Mouse (Mus musculus) limb, embryonic 13.5 days (tissue): ENCODE measurements around the gene Crx. TPM values are rescaled to one million over a fixed set of nuclear protein-coding genes. Genes with fewer than 3 reads are reported as not detected.

Experiments used
- ATAC-seq: fragments of 200-750 bp; cut with Nextera tagmentation; 2 replicates; pipeline ENCODE4 v1.8.0; 2017; ENCODE audit warnings: low read depth, moderate number of reproducible peaks, moderate TSS enrichment; ENCODE audit not compliant: low FRiP score
- H3K27ac ChIP-seq: fragments of 300-500 bp; sonication (generic); 2 replicates; pipeline ENCODE4 v1.5.1; 2015; ENCODE audit warnings: inconsistent platforms, mild to moderate bottlenecking, moderate library complexity
- H3K27me3 ChIP-seq: fragments of 300-500 bp; sonication (generic); 2 replicates; pipeline ENCODE4 v1.6.1; 2015; ENCODE audit warnings: mild to moderate bottlenecking, inconsistent platforms
- H3K36me3 ChIP-seq: fragments of 300-500 bp; sonication (generic); 2 replicates; pipeline ENCODE4 v1.6.1; 2015; ENCODE audit warnings: inconsistent platforms, mild to moderate bottlenecking, moderate library complexity
- H3K4me1 ChIP-seq: fragments of 300-500 bp; sonication (generic); 2 replicates; pipeline ENCODE4 v1.6.1; 2015; ENCODE audit warnings: inconsistent platforms
- H3K4me2 ChIP-seq: fragments of 300-500 bp; sonication (generic); replicated peaks from 2 replicates; pipeline ENCODE4 v1.6.1; 2015; ENCODE audit warnings: inconsistent platforms, mild to moderate bottlenecking, moderate library complexity
- H3K4me3 ChIP-seq: fragments of 300-500 bp; sonication (generic); 2 replicates; pipeline ENCODE4 v1.5.1; 2015; ENCODE audit warnings: moderate library complexity, mild to moderate bottlenecking, inconsistent platforms
- H3K9ac ChIP-seq: fragments of 300-500 bp; sonication (generic); 2 replicates; pipeline ENCODE4 v1.6.1; 2015; ENCODE audit warnings: mild to moderate bottlenecking, inconsistent platforms
- H3K9me3 ChIP-seq: fragments of 300-500 bp; sonication (generic); 2 replicates; pipeline ENCODE4 v1.6.1; 2016; ENCODE audit warnings: inconsistent platforms
- WGBS: fragments of 180-500 bp; shearing (Covaris S2); methylation state at CpG from one replicate; pipeline ENCODE4 v1.1.7; 2015; 5-methylcytosine and 5-hydroxymethylcytosine counted together
- polyA plus RNA-seq: library from polyadenylated mRNA; unstranded; fragments of >200 nt; fragmentation: Nextera tagmentation; extraction: Ambion mirVana; gene quantifications from 2 replicates; pipeline ENCODE4 v1.2.1, GENCODE M21; 2015

Gene Crx
- polyA plus RNA-seq, 1 experiment from 2014 or later, result not detected

DNA sequence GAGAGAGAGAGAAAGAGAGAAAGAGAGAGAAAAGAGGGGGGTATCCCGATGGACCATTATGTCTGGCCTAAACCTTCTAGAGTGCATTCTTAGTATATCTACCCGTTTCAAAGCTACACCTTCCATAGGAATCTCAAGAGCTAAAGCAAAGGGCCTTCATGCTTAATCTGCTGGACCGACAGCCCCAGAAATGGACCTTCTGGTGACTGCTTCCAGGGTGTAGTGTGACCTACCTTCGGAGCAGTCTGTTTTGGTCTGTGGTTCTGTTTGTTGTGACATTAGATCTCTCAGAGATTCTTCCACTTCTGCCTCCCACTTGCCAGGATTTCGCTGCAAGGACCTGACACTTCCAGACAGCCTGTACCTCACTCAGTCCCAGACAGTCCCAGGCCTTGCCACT, 30.8 kb upstream of the Crx start:
- no peak overlapping the region for H3K4me2 ChIP-seq
- no peaks in the 10 kb centered on the region for H3K36me3 ChIP-seq
- H3K9ac ChIP-seq, result no peak overlapping the region
- H3K27me3 ChIP-seq, result no peaks in the 10 kb centered on the region
- H3K9me3 ChIP-seq, result no peaks in the 10 kb centered on the region
- H3K4me3 ChIP-seq, result no peak overlapping the region
- H3K4me1 ChIP-seq, result no peaks in the 10 kb centered on the region
- no peak for ATAC-seq
- WGBS, result 83% methylated on average over 5 of the region's 5 CpGs
- no peak overlapping the region for H3K27ac ChIP-seq

DNA sequence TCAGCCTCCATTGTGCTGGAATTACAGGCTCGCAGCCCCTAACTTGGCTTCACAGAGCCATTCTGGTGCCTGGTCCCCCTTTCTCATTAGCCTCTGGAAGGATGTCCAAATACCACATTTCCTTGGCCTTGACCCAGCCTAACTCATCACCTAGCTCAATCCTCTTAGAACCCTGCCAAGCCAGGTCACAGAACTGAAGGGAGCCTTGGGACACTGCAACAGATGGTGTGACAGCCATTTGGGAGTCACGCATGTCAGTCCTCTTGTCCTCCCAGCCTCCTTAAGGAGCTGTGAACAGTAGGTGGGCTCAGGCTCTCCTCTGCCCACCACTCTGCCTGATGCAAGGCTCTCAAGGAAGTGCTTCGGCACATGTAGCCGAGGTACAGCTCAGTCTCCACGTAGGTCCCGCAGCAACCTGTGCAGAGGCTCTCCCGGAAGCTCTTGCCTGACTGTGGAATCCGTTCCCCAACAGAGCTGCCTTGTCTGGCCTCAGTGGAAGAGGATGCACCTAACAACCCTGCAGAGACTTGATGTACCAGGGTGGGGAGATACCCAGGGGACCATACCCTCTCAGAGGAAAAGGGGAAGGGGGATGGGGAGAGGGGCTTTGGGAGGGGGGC, 28.3 kb upstream of the Crx start:
- no peak overlapping the region for H3K27ac ChIP-seq
- no peaks in the 10 kb centered on the region for H3K27me3 ChIP-seq
- no peak overlapping the region for H3K4me3 ChIP-seq
- no peak for ATAC-seq
- no peaks in the 10 kb centered on the region for H3K36me3 ChIP-seq
- no peaks in the 10 kb centered on the region for H3K4me1 ChIP-seq
- H3K9ac ChIP-seq, result no peak overlapping the region
- 75% methylated on average over 8 of the region's 8 CpGs for WGBS
- no peak overlapping the region for H3K4me2 ChIP-seq
- H3K9me3 ChIP-seq, result no peaks in the 10 kb centered on the region

DNA sequence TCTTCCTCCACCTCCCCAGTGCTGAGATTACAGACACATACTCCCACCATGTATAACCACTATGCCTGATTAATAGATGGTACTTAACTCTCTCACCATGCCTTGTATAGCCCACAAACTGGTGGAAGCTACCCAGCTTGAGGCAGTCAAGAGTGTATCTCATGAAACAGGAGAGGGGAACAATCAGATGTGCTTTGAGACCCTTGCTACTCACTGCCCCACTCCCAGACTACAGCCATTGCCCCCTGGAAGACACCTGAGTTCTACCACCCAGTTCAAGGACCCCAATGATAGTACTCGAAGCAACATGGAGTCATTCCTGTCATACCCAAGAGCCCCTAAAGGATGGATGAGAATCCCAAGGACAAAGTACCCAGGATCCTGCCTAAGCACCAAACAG, 26.8 kb upstream of the Crx start:
- no peak for ATAC-seq
- WGBS, result 90% methylated on average over 1 of the region's 1 CpGs
- H3K9ac ChIP-seq, result no peak overlapping the region
- H3K27me3 ChIP-seq, result no peaks in the 10 kb centered on the region
- H3K4me3 ChIP-seq, result no peak overlapping the region
- H3K4me1 ChIP-seq, result no peaks in the 10 kb centered on the region
- no peaks in the 10 kb centered on the region for H3K9me3 ChIP-seq
- H3K36me3 ChIP-seq, result no peaks in the 10 kb centered on the region
- no peak overlapping the region for H3K4me2 ChIP-seq
- no peak overlapping the region for H3K27ac ChIP-seq

DNA sequence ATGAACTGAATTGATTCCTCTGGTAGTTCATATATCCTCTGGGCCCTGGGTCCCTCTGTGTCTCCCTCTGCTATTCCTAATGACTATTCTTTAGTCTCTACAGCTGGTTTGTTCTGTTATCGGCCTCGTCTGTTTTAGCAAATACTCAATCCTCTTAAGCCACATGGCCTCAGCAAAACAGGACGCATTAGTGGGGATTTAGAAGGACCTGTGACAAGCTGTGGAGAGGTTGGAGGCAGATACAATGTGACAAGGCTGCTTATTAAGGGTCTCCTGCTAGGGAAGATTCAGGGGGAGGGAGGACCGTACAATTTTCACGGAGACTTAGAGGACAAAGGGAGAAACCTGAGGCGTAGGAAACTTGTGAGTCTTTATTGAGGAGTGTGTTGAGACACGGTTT, 26.1 kb upstream of the Crx start:
- H3K27me3 ChIP-seq, result no peaks in the 10 kb centered on the region
- no peaks in the 10 kb centered on the region for H3K9me3 ChIP-seq
- no peak for ATAC-seq
- H3K27ac ChIP-seq, result no peak overlapping the region
- no peak overlapping the region for H3K9ac ChIP-seq
- H3K36me3 ChIP-seq, result no peaks in the 10 kb centered on the region
- no peak overlapping the region for H3K4me2 ChIP-seq
- no peaks in the 10 kb centered on the region for H3K4me1 ChIP-seq
- no peak overlapping the region for H3K4me3 ChIP-seq
- 78% methylated on average over 7 of the region's 7 CpGs for WGBS

DNA sequence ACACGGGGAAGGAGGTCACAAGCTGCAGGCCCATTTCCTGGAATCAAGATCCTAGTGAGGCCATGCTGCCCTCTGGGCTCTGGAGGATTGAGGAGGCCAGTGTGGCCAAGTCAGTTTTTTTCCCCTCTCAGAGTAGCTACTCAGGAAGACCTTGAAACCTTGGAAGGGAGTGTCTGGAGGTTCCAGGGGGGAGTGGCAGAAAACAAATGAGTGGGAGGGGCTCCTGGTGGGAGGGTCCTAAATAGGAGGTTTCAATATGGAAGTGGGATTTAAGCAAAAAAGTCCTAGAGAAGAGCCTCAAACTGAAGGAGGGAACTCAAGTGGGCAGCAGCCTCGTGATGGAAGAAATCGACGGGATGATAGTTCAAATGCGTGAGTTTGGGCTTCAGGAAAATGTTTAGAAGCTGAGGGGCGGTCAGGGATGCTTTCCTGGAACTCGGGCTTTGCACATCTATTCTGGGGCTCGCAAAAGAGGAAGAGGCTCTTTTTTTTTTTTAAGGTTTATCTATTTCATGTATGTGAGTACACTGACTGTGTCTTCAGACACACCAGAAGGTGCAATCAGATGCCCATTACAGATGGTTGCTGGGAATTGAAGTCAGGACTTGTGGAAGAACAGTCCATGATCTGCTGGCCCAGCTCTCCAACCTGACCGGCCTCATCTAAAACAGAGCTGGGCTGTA, 21.7 kb upstream of the Crx start:
- Histone ChIP-seq H3K36me3 (no peaks in the 10 kb centered on the region), H3K4me3 (no peak overlapping the region), H3K9me3 (no peaks in the 10 kb centered on the region), H3K27me3 (no peaks in the 10 kb centered on the region), H3K4me2 (no peak overlapping the region), H3K27ac (no peak overlapping the region), H3K4me1 (no peaks in the 10 kb centered on the region), H3K9ac (no peak overlapping the region)
- no peak for ATAC-seq
- 79% methylated on average over 9 of the region's 9 CpGs for WGBS

DNA sequence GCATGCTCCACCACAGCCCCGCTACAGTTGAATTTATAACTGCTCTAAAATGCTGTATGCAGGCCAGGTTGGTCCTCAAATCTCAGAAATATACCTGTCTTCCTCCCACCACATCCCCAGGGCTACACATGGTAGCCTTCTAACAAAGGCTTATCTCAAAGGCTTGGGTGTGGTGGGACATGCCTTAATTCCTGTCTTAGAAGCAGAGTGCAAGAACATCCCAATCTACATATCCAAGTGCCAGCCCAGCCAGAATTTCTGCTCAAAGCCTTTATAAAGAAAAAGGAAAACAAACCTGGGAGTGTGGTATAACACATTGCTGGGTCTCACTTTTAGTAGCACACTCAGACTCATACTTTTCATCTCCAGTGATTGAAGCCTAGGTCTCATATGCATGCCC, 14.5 kb upstream of the Crx start:
- no peaks in the 10 kb centered on the region for H3K27me3 ChIP-seq
- ATAC-seq, result no peak
- 62% methylated on average over 1 of the region's 1 CpGs for WGBS

DNA sequence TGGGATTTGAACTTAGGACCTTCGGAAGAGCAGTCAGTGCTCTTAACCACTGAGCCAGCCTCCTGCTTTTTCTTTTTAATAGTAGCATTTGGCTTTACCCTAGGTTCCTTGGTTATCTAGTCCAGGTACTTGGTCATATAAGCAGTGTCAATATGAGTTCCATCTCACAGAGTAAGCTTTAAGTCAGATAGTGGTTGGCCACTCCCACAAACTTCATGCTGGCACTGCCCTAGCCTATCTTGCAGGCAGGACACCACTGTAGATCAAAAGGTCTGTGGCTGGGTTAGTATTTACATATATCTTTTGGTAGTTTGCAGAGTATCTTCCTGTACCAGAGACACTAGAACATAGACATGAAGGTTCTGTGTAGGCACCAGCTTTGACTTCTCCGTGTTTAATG, 4.4 kb upstream of the Crx start:
- Histone ChIP-seq H3K9me3 (no peaks in the 10 kb centered on the region), H3K36me3 (no peaks in the 10 kb centered on the region), H3K27ac (no peak overlapping the region), H3K4me2 (no peak overlapping the region), H3K27me3 (no peaks in the 10 kb centered on the region), H3K4me3 (no peak overlapping the region), H3K9ac (no peak overlapping the region), H3K4me1 (no peaks in the 10 kb centered on the region)
- whole genome bisulfite sequencing, result 83% methylated on average over 2 of the region's 2 CpGs
- no peak for ATAC-seq

More for the DNA sequence above, 14.5 kb upstream of the Crx start:
- H3K27ac ChIP-seq, result no peak overlapping the region
- no peaks in the 10 kb centered on the region for H3K9me3 ChIP-seq
- H3K4me3 ChIP-seq, result no peak overlapping the region
- H3K36me3 ChIP-seq, result no peaks in the 10 kb centered on the region
- H3K4me1 ChIP-seq, result no peaks in the 10 kb centered on the region
- H3K4me2 ChIP-seq, result no peak overlapping the region
- no peak overlapping the region for H3K9ac ChIP-seq

DNA sequence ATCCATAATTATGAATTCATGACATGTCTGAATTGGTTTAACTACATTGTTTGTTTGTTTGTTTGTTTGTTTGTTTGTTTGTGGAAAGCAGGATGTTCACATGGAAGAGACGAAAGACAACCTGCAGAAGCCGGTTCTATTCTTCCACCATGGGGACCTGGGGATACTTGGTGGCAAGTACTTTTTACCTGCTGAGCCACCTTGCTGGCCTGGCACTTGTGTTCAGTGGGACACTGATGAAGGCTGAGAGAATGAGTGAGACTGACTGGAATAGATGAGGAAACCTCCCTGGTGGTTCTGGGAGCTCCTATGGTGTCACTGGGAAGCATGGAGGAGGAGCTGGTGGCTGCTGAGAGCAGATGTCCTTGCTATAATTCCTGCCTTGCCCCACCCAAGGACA, 2.5 kb upstream of the Crx start, which contains the start of gene Crxos:
Crxos (plus strand) TSS at position 301 of the 400 bp plus-strand sequence.
- Histone ChIP-seq H3K4me1 (no peaks in the 10 kb centered on the region), H3K4me2 (no peak within 1 kb of the TSS), H3K9me3 (no peaks in the 10 kb centered on the region), H3K36me3 (no peaks in the 10 kb centered on the region), H3K27me3 (no peaks in the 10 kb centered on the region), H3K4me3 (no peak within 1 kb of the TSS), H3K27ac (no peak within 1 kb of the TSS), H3K9ac (no peak within 1 kb of the TSS)
- WGBS, result 88% methylated on average over 2 of the region's 2 CpGs
- no peak for ATAC-seq

DNA sequence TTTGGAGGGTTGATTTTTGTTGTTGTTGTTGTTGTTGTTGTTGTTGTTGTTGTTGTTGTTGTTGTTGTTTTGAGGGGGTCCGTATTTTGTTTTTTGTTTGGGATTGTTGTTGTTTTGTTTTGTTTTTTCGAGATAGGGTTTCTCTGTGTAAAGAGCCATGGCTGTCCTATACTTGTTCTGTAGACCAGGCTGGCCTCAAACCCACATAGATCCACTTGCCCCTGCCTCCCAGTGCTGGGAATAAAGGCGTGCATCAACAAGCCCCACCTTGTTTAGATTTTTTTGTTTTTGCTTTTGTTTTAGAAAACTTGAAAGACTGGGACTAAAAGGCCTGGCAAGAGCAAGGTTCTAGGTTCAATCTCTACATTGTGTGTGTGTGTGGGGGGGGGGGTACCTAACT, 2.1 kb upstream of the Crx start:
- Histone ChIP-seq H3K27me3 (no peaks in the 10 kb centered on the region), H3K9me3 (no peaks in the 10 kb centered on the region), H3K4me1 (no peaks in the 10 kb centered on the region), H3K4me3 (no peak overlapping the region), H3K36me3 (no peaks in the 10 kb centered on the region), H3K4me2 (no peak overlapping the region), H3K27ac (no peak overlapping the region), H3K9ac (no peak overlapping the region)
- ATAC-seq, result no peak
- 74% methylated on average over 3 of the region's 3 CpGs for WGBS

DNA sequence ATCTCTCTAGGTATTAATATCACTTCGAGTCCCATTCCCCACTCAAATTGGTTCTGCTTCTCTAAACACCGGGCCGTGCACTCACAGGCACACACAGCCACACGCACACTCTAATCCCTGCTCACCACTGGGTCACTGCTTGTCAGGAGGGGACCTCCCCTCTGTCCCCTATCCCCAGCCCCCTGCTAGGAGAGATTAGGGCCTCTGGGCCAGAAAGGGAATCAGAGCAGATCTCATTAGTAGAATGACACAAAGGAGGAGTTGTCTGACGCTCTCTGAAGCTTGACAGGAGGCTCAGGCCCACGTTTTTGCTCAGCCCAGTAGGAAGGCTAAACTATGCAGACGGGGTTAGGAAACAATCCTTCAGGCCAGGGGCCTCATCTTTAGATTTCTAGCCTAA, 1.6 kb upstream of the Crx start:
- H3K9ac ChIP-seq, result no peak overlapping the region
- H3K36me3 ChIP-seq, result no peaks in the 10 kb centered on the region
- no peak overlapping the region for H3K27ac ChIP-seq
- ATAC-seq, result no peak
- no peaks in the 10 kb centered on the region for H3K27me3 ChIP-seq
- no peaks in the 10 kb centered on the region for H3K4me1 ChIP-seq
- H3K4me3 ChIP-seq, result no peak overlapping the region
- H3K4me2 ChIP-seq, result no peak overlapping the region
- WGBS, result 29% methylated on average over 7 of the region's 7 CpGs
- H3K9me3 ChIP-seq, result no peaks in the 10 kb centered on the region

DNA sequence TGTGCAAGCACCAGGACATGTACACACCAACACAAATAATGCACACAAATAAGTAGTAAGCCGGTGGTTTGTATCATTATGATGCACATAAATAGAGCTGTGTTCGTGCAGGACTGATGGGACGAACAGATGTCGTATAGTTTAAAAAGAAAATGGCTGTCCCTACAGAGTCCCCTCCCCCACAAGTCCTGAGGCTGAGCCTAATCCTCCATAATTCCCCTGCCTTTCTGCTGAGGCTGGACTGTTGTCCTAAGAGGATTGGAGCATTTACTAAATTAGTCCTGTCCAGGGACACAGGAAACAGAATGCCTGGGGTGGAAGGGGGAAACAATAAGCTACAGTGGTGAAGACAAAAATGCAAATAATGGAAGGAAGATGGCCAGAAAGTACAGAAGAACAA, 15.7 kb downstream of the Crx start:
- H3K9ac ChIP-seq, result no peak overlapping the region
- WGBS, result 74% methylated on average over 4 of the region's 4 CpGs
- no peak overlapping the region for H3K27ac ChIP-seq
- H3K4me1 ChIP-seq, result no peaks in the 10 kb centered on the region
- H3K27me3 ChIP-seq, result no peaks in the 10 kb centered on the region
- no peaks in the 10 kb centered on the region for H3K36me3 ChIP-seq
- H3K9me3 ChIP-seq, result 0 out of 2 replicates have a peak, but pooled peaks cover 6% of the 10 kb centered on the region
- H3K4me2 ChIP-seq, result no peak overlapping the region
- H3K4me3 ChIP-seq, result no peak overlapping the region
- no peak for ATAC-seq

DNA sequence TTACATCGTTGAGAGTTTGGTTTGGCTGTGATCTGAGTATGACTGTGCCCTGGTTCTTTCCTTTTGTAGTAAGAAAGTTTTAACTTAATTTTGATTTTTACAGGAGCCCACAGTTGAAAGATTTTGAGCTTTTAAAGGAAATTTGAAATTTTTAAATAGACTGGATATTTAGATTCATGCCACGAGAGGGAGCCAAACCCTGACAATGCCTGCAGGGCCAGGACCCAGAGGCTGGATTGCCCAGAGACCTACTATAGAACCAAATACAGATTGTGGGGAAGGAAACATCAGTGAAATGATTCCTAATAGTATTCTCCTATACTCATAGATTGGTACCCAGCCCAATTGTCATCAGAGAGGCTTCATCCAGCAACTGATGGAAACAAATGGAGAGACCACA, 20.1 kb downstream of the Crx start:
- H3K4me1 ChIP-seq, result no peaks in the 10 kb centered on the region
- no peaks in the 10 kb centered on the region for H3K36me3 ChIP-seq
- no peak overlapping the region for H3K4me2 ChIP-seq
- no peak for ATAC-seq
- no peak overlapping the region for H3K9ac ChIP-seq
- H3K27ac ChIP-seq, result no peak overlapping the region
- WGBS, result 35% methylated on average over 2 of the region's 2 CpGs
- 0 out of 2 replicates have a peak, but pooled peaks cover 6% of the 10 kb centered on the region for H3K9me3 ChIP-seq
- H3K27me3 ChIP-seq, result no peaks in the 10 kb centered on the region
- H3K4me3 ChIP-seq, result no peak overlapping the region

DNA sequence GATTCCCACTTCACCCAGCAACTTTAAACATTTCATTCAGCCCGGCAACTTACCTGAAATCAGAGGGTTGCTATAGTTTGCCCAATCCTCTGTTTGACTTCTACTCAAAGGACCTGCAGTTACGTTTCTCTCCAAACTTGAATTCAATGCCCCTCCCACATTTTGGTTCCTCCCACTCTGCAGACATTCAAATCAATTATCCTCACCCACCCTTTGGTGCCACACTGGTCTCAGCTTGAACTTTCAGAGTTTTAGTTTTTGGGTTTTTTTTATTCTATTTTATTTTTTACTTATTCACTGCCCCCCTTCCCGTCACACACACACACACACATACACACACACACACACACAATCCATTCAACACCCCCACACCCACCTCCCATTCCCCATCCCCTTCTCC, 40.2 kb downstream of the Crx start, which contains the start of gene Obox6:
Obox6 (minus strand) TSS at position 101 of the 400 bp plus-strand sequence.
- H3K36me3 ChIP-seq, result no peaks in the 10 kb centered on the region
- no peak for ATAC-seq
- H3K27ac ChIP-seq, result no peak within 1 kb of the TSS
- H3K9ac ChIP-seq, result no peak within 1 kb of the TSS
- no peak within 1 kb of the TSS for H3K4me2 ChIP-seq
- peaks cover 24% of the 10 kb centered on the region for H3K9me3 ChIP-seq
- 84% methylated on average over 3 of the region's 3 CpGs for WGBS
- no peaks in the 10 kb centered on the region for H3K27me3 ChIP-seq
- no peak within 1 kb of the TSS for H3K4me3 ChIP-seq
- no peaks in the 10 kb centered on the region for H3K4me1 ChIP-seq
